ENCODE assay signal across 9 mouse cellular contexts in the genomic region with DNA sequence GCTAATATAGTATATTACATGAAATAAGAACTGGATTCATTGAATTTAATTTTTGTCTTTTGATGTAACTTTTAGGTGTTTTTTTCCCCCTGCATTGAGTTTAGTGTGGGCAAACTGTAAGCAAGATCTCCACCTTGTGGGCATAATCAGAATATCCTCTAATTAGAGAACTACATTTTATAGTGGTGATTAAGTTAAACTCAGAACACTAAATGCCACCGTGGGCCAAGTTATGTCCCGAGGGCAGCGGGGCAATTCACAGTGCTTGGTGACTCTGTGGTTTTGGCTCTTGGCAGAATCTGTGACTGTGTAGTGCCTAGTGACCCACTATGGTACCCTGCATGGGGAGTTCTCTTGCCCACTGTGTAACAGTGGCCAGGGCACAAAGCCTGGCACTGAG. TPM values are rescaled to one million over a fixed set of nuclear protein-coding genes. Genes with fewer than 3 reads are reported as not detected.
DNase-seq lines count a peak whose midpoint lies in the region; TF ChIP-seq lines count a peak whose summit lies in the region.
"Had no signal": no experiment of that assay in that cellular context is flagged by ENCODE, and none has a peak within 500 bp of the region (broad histone marks: within the 10 kb centered on the region; RNA-seq: fewer than 3 reads in every experiment).

No protein-coding gene starts in this region.

- H3K4me1 ChIP-seq in small intestine, adult 2 months (ENCODE audit: control insufficient read depth, insufficient read depth, insufficient read length, low read length): 0 out of 2 replicates have a peak, but pooled peaks cover 6% of the 10 kb centered on the region

- 6% methylated on average over 3 of the region's 3 CpGs for WGBS in small intestine, adult 2 months

- H3K4me3 ChIP-seq in gastrocnemius, adult 2 months: no peak overlapping the region
- H3K4me3 ChIP-seq in small intestine, adult 2 months (ENCODE audit: low read depth, low read length): no peak overlapping the region
- H3K4me3 ChIP-seq: heart, embryonic 15.5 days had no signal

- intact Hi-C loops in gastrocnemius, adult 2 months (cut with DNase I): loop anchor here (1.0 to 5.0 kb wide), 6 partner anchors 51 to 547 kb away; no protein-coding TSS in a partner anchor
- intact Hi-C loops in gastrocnemius, postnatal 14 days (cut with DNase I; ENCODE audit: low total_unique reads): loop anchor here (2.0 to 10.0 kb wide), 3 partner anchors 365 to 546 kb away; no protein-coding TSS in a partner anchor

- no peak for DNase-seq in gastrocnemius, adult 2 months
- DNase-seq in gastrocnemius, postnatal 25 days: no peak
- peak; percentile 35 for DNase-seq in lung, postnatal 25 days (ENCODE audit: low spot score)
- DNase-seq in lung, adult 18-20 months: no peak
- DNase-seq in cerebellum, postnatal 10 days: peak; percentile 28 to 68
- DNase-seq in gastrocnemius, postnatal 10 days: no peak
- no peak for DNase-seq in gastrocnemius, postnatal 14 days

- no peaks in the 10 kb centered on the region for H3K36me3 ChIP-seq in small intestine, adult 2 months (ENCODE audit: control insufficient read depth, insufficient read depth, low read length)
- H3K36me3 ChIP-seq: heart, embryonic 15.5 days had no signal

- peak; percentile 77 for TF ChIP-seq CTCF in gastrocnemius, adult 2 months (IDR thresholded peaks at IDR 0.05)
- TF ChIP-seq CTCF in small intestine, adult 2 months (IDR thresholded peaks at IDR 0.05; ENCODE audit: extremely low read depth, insufficient read length, insufficient replicate concordance, low read depth, low read length): peak; percentile 35; the same call in 1 of the 2 replicates

- no peak overlapping the region for H3K27ac ChIP-seq in gastrocnemius, adult 2 months
- no peak overlapping the region for H3K27ac ChIP-seq in small intestine, adult 2 months (ENCODE audit: insufficient read depth, low read depth, low read length)
- H3K27ac ChIP-seq: heart, embryonic 15.5 days had no signal

- no peak for TF ChIP-seq POLR2A in small intestine, adult 2 months (IDR thresholded peaks at IDR 0.05; ENCODE audit: low read depth, low read length)

- H3K27me3 ChIP-seq in small intestine, adult 2 months (ENCODE audit: control insufficient read depth, insufficient read depth, low read length): peaks cover 28% of the 10 kb centered on the region

RNA-seq across cellular contexts. Expression of a gene that starts 1.1 kb away (rescaled TPM):
- under 1 TPM; 0.36 to 0.53 TPM for total RNA-seq in gastrocnemius, adult 2 months (2021)
- total RNA-seq in gastrocnemius, postnatal 25 days (2021): 1 to 10 TPM in 1 of 2 experiments, under 1 TPM in 1; 0.77 to 1.0 TPM
- 1.0 and 1.3 TPM in 2 replicates for polyA plus RNA-seq in small intestine, adult 2 months (2012; rRNA removed)
- 1 to 10 TPM; 3.3 to 4.1 TPM for total RNA-seq in gastrocnemius, postnatal 10 days (2021)
- 1 to 10 TPM; 1.4 to 2.3 TPM for total RNA-seq in gastrocnemius, postnatal 14 days (2021)

RNA-seq across cellular contexts. Expression of a gene that starts 45.8 kb away (rescaled TPM):
- 10 to 100 TPM; 15.9 to 17.1 TPM for total RNA-seq in gastrocnemius, adult 2 months (2021)
- total RNA-seq in gastrocnemius, postnatal 25 days (2021): 10 to 100 TPM; 13.5 to 13.9 TPM
- polyA plus RNA-seq in small intestine, adult 2 months (2012; rRNA removed): 4.1 and 4.2 TPM in 2 replicates
- 10 to 100 TPM; 27.1 to 32.2 TPM for total RNA-seq in gastrocnemius, postnatal 10 days (2021)
- total RNA-seq in gastrocnemius, postnatal 14 days (2021): 10 to 100 TPM; 15.7 to 19.8 TPM

Comparison
In these comparisons a context has a peak if more than half of its experiments do, and no peak if none do; other contexts are left out.
1. DNase-seq: peak in lung, postnatal 25 days (single experiment) and cerebellum, postnatal 10 days (2 of 2); none in gastrocnemius, adult 2 months (single experiment), gastrocnemius, postnatal 25 days (single experiment), lung, adult 18-20 months (0 of 2), gastrocnemius, postnatal 10 days (single experiment) and gastrocnemius, postnatal 14 days (single experiment).